In genomic region chr2:140255595-140256141, GRCm38 (mm10) we compare ENCODE assay signal across 15 mouse cellular contexts.
"Had no signal": no experiment of that assay in that cellular context is flagged by ENCODE, and none has a peak within 500 bp of the region (broad histone marks: within the 10 kb centered on the region; RNA-seq: fewer than 3 reads in every experiment).

No protein-coding gene starts in this region.

- H3K9ac ChIP-seq: lung, embryonic 14.5 days; midbrain, embryonic 12.5 days; neural tube, embryonic 12.5 days had no signal

- H3K27me3 ChIP-seq: midbrain, embryonic 12.5 days; neural tube, embryonic 12.5 days had no signal

- H3K36me3 ChIP-seq: midbrain, embryonic 10.5 days; midbrain, embryonic 12.5 days; neural tube, embryonic 12.5 days had no signal

- H3K27ac ChIP-seq: midbrain, embryonic 10.5 days; midbrain, embryonic 12.5 days; neural tube, embryonic 12.5 days had no signal

- H3K9me3 ChIP-seq: midbrain, embryonic 10.5 days; midbrain, embryonic 12.5 days; neural tube, embryonic 12.5 days had no signal

- H3K4me1 ChIP-seq: midbrain, embryonic 10.5 days; midbrain, embryonic 12.5 days; neural tube, embryonic 12.5 days had no signal

- DNase-seq: lung, adult 18-20 months; lung, embryonic 14.5 days; lung, postnatal 10 days; lung, postnatal 4 days; midbrain, embryonic 14.5 days; right cerebral cortex, postnatal 14 days; right cerebral cortex, postnatal 4 days; spleen, adult 18-20 months; thymus, adult 18-20 months; thymus, postnatal 14 days; thymus, postnatal 36 days had no signal

- H3K4me3 ChIP-seq: midbrain, embryonic 10.5 days; midbrain, embryonic 12.5 days; myocyte; neural tube, embryonic 12.5 days had no signal

- H3K4me2 ChIP-seq: lung, embryonic 14.5 days; midbrain, embryonic 12.5 days; neural tube, embryonic 12.5 days had no signal
